Mouse (Mus musculus): ENCODE measurements at regions not wholly inside any gene's neighbourhood (a gene's known extent, or its start where the extent isn't known, plus 50 kb on each side); places are given as distances from the start of the nearest gene placed in this dataset.

DNA sequence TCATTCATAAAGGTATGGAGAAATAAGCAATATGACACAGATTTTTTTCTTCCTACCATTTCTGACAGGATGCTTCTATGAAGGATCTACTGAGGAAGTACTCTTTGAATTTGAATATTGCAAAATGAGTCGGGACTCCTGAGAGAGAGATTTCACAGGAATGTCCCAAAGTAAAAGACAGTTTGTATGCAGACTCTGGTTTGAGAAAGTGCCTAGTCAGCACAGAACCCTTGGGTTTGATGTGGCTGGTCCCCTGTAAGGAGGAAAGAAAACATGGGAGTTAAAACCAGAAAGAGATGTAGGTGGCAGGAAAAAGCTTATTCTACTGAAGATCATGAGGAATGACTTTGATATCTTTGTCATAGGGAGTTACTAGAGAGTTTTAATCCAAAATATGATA is 405.6 kb upstream of the Klf4 start:
- no peak for DNase-seq (ENCODE audit: low spot score)

DNA sequence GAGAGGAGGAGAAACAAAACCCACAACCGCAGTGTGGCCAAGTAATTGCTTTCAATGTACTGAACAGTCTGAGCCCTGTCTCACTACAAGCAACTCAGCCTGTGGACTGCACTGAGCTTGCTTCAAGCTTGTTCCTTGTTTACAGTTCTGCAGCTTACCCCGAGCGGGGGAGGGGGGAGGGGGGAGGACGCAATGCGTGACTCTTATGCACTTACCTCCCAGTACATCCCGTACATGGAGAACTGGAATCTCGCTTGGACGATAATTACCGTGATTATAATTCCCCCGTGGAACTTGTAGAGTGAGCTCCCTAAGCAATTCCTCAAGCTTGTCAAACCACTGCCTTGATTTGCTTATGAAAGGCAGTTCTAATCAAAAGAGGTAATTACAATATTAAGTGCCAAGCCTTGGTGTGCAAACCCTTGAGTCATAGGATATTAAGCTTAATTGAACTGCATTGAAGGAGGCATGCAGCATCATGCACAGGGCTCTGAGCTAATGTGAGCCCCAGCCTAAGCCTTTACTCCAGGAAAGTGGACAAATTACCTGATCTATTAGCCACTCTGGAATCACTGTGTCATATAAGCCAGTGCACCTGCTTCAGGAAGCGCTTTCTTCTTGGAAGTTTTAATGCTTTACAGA is 397.0 kb upstream of the Klf4 start:
- no peak for DNase-seq (ENCODE audit: low spot score)

DNA sequence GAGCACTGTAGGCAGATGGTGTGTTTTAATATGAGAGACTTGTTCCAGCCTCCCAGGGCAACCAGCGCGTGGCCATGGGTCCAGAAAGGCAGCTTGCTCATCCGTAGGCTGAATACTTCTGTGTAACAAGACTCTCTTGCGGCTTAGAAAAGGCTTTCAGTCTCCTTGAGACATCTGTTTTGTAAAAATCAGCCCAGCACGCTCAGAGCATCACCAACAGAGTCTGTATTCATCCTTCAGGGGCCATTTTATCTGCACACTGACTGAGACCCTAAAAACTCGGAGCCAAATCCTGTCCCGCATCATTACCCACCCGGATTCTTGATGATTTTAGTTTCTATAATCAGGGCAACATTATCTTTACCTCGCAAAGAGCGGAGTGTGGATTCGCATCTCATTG is 396.4 kb upstream of the Klf4 start:
- DNase-seq (ENCODE audit: low spot score): no peak

DNA sequence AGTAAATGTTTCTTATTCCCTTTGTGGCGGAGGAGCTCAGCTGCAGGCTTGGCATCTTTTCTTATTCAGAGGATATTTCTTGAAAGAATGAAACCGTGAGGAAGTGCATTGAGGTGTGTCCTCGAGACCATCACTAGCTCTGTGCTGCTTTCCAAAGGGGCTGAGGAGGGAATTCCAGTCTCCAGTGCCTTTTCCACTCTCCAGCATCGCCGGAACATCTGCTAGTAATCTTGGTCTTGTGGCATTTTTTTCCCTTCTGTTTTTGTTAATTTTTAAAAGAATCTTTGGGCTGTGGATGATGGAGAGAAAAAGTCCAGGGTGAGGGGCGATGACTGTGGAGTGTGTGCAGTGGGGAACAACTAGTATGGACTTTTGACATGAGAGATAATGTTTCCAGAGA is 395.9 kb upstream of the Klf4 start:
- DNase-seq (ENCODE audit: low spot score): no peak

DNA sequence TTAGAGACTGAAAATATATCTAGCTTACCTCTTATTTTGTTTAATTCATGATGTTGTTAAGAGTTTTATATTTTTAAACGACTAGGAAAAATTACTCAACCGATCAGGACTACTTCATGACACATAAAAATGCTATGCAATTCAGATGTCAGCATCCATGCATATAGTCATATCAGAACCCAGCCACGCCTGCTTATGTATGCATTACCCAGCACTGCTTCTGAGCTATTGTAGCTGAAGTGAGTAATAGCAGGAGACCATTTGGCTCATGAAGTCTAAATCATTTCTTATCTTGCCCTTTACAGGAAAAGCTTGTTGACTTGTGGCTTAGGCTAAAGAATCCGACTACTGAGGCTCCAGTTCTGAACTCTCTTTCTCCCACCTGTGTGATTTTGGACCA is 395.1 kb upstream of the Klf4 start:
- DNase-seq (ENCODE audit: low spot score): no peak

DNA sequence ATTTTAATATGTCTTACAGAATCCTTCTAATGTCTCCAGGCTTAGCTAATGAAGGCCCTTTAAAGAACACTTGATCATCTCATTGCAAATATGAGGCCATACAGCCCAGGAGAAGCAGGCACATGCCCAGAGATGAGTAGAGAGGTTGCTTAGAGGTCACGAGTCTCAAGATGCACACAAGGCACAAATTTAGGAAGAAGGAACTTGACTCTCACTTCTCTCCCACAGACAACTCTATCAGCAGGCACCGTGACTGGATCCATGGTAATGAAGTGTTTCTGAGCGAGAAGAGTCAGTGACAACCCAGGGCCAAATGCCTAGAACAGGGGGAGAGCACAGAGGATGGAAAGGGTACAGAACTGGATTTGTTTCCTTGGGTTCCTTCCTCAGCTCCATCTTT is 392.7 kb upstream of the Klf4 start:
- no peak for DNase-seq (ENCODE audit: low spot score)

DNA sequence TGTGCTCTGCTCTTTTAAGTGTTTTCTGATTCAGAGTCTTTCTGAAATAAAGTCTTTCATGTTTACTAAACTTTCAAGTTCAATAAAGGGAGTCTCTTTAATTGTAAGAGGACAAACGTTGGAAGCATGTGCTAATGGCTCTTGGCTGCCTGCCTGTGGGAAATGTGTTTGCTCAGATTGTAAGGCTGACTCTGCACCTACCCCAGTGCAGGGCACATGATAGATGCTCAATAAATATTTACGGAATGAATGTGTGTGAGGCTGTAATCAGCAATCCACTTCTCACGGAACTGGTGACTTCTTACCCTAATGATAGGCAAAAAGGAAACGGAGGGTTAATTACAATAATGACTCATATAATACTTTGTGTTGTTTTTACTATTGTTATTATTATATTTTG is 389.0 kb upstream of the Klf4 start:
- DNase-seq (ENCODE audit: low spot score): no peak

DNA sequence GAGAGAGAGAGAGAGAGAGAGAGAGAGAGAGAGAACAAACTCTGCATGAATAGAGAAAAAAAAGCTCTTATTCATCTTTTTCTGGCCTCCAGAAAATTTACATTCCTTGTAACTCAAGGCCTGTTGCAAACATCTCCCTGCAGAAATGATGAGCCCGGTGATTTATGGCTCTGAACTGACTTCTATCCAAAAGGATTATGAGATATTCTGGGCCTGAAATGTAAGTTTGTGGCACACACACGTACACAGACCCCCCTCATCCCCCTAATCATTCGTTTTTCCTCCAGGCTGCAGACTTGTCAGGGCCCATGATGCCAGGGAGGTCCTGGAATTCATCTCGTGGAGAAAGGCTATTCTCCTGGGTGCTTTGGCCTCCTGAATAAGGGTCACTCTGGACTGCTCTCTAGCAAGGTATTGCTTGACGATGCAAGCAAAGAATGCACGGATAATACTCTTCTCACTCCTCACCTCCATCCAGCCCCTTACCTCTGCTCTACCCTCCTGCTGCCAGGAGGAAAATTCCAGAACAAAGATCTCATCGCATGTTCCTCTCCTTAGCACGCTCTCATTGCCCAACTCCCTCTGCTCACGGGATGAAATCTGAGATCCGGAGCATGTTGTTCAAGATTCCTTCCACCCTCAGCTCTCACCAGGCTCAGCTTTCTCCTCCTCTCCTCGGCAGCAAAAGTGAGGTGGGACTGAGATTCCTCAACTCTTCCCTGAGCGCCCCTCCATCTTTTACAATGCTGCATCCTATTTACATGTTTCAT is 362.0 kb upstream of the Klf4 start:
- no peak for DNase-seq (ENCODE audit: low spot score)

DNA sequence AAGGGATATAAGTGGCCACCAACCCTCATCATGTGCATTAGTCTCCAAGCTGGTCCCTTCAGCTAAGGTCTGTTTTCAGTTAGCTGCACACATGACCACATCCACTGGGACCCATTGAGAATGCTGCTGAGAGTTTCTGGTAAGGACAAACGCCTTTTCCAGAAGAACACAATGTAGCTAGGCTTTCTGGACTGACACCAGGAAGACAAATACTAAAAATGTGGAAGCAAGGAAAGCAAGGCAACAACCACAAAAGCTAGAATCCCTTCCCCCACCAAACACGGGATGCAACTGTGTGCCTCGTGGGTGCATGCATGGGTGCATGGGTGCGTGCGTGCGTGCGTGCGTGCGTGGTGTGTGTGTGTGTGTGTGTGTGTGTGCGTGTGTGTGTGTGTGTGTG is 359.4 kb upstream of the Klf4 start:
- no peak for DNase-seq (ENCODE audit: low spot score)

DNA sequence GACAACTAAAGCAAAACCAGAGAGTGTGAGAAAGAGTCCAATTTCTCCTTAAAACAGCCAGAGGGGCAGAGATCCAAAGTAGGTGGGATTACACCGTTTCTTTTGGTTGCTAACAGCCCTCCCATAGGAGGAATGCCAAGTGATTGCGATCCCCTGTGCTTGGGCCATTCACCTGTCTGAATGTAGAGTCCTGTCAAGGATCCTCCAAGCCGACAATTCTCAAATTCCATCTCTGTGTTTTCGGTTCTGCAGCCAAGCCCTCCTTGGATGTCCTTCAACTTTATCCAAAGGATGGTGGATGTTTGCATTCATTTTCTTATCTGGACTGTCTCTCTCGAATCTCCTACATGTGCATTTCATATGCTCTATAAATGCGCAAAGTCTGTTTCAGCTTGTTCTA is 355.3 kb upstream of the Klf4 start:
- DNase-seq (ENCODE audit: low spot score): no peak

DNA sequence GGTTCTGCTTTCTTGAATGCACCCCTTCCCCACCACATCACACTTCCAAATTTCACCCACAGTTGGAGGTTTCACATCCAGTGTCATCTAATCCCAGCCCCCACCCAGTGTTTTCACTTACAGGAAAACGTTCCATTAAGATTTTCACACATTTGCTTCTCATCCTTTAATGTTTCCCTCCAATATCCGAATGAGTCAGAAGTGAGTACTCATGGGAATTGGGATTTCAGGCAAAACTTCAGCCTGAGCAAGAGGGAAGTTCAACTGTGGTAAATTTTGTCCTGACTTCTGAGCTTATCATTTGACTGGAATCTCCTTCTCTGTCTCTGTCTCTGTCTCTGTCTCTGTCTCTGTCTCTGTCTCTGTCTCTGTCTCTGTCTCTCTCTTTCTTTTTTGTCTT is 350.3 kb upstream of the Klf4 start:
- DNase-seq (ENCODE audit: low spot score): no peak

DNA sequence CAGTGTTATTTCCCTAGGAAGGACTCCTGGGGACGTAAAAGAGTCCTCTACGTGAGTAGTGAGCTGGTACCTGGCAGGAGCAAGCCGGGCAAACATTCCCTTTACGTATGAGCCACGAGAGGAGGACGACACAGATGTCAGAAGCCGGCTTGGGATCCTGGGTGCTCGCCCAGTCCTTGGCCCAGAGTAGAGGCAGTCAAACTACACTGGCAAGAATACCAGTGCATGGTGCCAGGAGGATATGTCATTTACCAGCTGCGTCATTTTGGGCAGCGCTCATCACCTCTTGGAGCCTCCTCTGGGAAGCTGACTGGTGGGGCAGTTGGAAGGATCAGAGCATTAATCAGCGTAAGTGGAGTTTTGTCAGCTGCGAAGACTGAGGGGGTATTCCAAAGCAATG is 343.0 kb upstream of the Klf4 start:
- no peak for DNase-seq (ENCODE audit: low spot score)

DNA sequence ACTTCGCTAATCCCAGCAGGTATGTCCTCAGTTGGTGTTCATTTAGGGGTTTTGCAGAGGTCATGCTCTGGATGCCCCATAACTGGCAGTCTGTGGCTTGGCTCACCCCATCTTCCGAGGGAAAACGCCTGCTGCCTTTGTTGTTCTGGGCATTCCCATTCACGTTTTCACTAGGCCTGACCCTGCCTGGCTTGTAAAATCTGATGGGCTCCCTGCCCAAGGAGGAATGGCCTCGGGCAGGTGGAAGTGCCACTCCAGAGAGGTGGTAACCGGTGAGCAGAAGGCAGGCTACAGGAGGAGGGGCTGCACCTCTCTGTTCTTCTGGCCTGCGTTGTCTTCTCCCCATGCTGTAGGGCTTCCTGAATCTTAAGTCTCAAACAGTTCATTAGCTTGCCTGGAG is 342.6 kb upstream of the Klf4 start:
- no peak for DNase-seq (ENCODE audit: low spot score)

DNA sequence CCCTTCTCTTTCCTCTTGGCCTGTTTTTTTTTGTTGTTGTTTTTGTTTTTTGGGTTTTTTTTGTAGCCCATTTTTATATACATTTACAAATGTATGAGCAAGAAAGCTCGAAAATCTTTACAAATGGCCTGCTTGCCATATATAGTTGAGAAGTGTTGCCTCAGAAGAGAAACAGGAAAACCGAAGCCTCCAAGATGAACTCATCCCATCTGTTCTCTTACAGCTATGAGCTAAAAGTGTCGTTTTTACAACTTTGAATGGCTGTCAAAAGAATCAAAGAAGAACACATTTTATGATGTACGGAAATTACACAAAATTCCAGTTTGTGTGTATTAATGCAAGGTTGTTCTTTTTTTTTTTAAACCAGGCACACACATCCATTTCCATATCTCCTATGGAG is 342.0 kb upstream of the Klf4 start:
- no peak for DNase-seq (ENCODE audit: low spot score)

DNA sequence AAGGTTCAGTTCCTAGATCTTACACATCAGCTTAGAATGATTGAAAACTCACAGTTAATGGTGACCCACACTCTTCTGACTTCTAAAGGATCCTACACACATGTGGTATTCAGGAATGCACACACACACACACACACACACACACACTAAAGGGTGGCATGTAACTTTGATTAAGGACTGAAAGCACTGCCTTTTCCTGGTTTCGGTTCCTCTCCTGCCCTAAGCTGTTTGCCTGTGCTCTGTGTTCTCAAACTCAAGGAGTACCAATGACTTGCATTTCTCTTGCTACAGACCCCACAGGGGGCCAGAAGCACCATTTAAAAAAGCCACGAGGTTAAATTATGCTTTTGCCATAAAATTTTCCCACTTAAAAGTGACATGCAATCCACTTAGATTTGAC is 327.8 kb upstream of the Klf4 start:
- DNase-seq (ENCODE audit: low spot score): no peak

DNA sequence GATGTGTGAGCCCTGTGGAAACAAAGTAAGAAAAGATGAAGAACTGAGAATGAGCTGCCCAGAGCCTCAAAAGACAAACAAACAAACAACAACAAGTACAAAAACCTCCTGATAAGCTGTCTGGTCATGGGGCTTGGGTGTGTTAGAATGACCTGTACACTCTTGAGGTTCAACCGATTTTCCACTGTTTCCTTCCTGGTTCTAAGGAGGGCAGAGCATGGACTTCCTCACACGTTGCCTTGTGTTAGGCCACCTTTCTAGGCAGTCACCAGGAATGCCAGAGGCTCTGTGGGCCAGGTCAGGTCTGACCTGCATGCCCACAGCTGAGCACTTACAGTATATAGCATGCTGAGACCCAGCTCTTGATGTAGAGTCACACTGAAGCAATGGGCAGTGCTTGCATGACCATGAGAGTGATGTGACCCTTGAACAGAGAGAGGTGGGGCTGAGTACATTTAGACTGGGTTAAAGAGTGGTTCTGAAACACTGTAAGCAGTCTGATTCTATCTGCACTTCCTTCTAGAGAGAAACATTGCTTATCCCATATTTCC is 327.0 kb upstream of the Klf4 start:
- DNase-seq (ENCODE audit: low spot score): no peak

DNA sequence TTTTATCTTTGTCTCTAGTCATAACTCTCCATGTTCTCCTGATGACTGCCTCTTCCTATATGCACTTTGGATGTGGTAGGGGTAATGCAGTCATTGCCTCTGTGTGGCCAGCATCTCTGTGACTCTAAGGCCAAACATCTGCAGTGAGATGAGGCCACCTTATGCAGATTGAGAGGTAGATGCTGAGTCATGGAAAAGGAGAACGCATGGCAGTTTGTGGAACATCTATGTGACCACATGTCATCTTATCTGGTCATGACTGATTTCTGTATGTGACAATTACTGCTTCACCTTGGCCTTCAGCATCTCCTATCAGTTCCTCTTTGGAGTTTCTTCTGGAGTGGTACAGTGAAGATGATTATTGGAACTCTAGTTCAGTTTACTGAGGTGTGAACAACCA is 319.2 kb upstream of the Klf4 start:
- DNase-seq (ENCODE audit: low spot score): no peak

DNA sequence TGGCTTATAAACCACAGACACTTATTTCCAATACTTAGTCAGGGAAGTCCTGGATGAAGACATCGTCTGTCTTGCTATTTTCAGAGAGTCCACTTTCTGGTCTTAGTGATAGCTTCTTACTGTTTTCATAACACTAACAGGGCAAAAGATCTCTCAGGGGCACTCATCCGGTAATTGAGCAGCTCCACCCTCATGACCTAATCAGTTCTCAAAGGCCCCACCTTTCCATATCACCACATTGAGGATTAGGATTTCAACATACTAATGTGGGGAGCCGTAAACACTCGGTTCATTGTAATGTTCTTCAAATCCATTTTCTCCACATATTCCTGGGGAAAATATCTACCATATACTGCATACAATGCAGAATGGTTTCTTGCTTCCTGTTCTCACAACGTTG is 318.8 kb upstream of the Klf4 start:
- DNase-seq (ENCODE audit: low spot score): no peak

DNA sequence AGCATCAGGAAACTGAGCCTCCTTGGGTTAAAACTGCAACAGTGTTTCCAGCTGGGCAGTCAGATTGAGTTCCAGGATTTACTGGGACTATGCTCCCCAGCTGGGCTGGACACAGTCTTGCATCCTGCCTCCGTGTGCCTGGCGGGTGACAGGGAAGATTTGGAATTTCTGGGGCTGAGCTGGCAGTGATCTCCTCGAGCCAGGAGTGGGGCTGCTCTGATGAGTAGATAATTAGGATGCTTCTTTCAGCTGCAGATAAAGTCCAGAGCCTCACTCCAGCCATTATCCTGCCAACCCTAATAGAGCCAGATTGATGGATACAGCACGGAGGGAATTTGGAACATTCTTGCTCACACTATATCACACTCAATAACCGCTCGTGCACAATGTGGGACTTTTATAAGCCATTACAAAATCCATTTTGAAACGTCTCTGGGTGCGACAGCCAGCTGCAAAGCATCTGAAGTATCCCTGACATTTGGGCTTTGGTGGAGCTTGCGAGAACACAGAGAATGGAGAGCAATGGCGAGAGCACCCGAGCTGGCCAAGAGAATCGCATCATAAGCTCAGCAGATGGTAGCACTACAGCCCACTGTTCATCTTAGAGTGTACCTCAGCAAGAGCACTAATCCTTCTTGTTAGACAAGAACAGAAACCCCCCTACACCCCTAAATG is 311.6 kb upstream of the Klf4 start:
- DNase-seq (ENCODE audit: low spot score): no peak

DNA sequence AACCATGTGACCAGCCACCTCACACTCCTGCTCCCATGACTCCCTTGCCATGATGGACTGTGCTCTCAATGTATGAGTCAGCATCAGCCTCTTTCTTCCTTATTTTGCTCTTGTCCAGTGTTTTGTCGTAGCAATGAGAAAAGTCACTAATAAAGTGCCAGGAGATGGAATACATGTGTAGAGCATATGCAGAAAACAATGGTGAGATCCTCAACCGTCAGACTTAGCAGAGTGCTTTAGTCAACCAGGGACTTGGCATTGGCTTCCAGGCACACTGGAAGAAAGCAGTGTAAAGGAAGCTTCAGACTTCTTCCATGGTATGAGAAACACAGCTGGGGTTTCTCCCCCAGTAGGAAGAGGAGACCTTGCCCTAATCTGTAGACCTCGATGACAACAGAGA is 306.3 kb upstream of the Klf4 start:
- no peak for DNase-seq (ENCODE audit: low spot score)

DNA sequence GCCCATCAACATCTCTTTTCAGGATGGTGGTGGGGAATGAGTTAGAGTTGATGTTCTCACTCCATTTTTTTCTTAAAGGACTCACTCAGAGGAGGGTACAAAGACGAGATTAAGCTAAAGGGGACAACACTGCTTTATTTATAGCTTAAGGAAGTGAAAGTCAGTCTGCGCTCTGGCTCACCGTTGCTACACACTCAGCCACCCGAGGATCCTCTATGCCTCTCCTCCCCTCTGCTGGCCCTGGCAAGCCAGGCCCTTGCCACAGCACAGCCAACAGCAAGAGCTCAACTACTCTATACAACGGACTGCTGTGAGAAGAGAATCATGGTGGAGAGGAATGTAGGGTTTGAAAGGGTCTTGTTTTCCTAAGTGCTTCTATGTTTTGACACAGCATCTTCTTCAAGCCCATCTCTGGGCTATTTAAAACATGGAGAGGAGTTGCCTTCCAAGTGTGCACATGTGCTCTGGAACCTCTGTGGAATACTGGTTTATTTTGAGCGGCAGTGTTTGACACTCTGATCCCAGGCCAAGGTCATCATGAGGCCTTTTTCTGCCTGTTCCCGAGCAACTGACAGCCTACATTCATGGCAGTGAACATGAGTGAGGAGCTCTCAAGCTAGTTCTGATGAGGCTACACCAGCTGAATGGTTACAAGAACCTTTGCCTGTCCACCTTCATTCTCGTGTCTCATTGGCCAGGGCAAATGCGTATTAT is 291.9 kb upstream of the Klf4 start:
- no peak for DNase-seq (ENCODE audit: low spot score)

DNA sequence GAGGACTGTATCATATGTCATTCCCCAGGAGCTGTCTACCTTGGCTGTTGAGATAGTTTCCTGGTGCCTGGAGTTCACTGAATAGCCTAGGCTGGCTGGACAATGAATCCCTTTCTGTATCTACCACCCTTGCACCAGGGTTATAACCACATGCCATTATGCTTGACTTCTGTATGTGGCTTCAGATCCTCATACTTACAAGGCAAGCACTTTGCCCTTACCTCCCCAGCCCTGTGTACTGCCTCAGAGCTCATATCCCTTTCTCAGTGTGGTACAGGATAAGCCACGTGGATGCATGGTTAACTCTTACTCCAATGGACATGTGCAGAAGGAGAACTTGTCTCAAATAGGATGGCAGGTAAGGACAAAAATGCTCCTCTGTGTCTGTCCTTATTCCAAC is 291.3 kb upstream of the Klf4 start:
- DNase-seq (ENCODE audit: low spot score): no peak
